Mouse (Mus musculus): ENCODE results near the gene Tnxb.

Tnxb gene

DNA sequence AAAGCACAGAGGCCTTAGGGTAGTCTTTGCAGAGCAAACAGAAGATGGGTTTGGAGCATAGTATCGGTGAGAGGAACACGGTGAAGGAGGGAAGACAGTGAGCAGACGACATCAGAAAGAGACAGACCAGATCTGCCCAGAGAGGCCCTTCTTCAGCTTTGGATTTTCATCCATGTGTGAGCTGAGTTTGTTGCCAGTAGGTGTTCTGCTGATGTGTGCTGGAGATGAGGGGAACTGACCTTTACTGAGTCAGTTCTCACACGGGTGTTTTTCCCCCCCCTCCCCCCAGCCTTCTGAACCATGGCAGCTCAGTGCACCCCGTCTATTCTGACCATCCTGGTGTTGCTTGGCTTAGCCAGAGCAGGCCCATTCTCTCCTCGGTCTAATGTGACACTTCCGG, at the start of gene Tnxb:
Gene Tnxb (plus strand): TSS at position 301 of the 400 bp plus-strand sequence.
- no peak for DNase-seq

DNA sequence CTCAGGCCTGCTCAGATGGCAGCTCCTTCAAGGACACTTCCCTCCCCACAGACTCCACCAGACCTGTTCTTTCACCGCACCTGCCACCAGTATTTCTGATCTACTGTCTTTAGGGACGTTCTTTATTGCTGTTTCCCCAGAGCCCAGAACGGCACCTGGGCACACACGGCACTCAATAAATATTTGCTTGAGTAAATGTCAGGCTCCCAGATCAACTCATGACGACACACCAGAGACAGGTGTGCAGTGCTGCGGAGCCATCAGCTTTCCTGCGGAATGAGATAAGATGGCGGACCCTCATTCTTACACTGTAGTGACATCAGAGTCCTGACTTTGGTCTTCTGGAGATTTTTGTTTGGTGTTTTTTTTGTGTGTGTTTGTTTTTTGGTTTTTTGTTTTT, 49.3 kb upstream of the Tnxb start:
- no peak for DNase-seq

DNA sequence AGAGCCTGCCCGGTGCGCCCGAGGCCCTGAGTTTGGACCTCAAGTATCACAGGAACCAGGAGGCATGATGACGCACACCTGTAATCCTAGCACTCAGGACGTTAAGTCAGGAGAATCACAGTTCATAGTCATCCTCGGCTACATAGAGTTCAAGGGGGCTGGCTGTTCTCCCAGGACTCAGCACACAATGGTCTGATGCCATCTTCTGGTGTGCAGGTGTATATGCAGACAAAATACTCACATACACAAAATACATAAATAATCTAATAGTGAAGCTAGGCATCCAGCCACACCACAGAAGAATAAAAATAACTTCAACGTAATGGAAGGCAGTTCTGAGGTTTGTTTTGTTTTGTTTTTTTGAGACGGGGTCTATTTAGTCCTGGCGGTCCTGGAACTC, 47.2 kb upstream of the Tnxb start:
- no peak for DNase-seq

DNA sequence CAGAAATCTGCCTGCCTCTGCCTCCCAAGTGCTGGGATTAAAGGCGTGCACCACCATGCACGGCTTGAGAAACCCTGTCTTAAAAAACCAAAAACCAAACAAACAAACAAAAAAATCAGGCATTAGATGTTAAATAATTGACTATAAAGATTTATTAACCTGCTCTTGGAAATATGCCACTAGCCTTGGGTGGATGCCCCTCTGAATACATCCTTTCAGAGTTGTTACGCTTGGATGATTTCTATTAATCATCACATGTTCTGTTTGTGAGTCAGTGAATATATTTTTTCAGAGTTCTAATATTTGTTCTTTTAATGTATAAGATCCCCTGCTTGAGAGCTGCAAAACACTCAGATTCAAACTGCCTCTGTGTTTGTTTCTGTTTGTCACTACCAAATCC, 45.4 kb upstream of the Tnxb start:
- DNase-seq, result no peak

DNA sequence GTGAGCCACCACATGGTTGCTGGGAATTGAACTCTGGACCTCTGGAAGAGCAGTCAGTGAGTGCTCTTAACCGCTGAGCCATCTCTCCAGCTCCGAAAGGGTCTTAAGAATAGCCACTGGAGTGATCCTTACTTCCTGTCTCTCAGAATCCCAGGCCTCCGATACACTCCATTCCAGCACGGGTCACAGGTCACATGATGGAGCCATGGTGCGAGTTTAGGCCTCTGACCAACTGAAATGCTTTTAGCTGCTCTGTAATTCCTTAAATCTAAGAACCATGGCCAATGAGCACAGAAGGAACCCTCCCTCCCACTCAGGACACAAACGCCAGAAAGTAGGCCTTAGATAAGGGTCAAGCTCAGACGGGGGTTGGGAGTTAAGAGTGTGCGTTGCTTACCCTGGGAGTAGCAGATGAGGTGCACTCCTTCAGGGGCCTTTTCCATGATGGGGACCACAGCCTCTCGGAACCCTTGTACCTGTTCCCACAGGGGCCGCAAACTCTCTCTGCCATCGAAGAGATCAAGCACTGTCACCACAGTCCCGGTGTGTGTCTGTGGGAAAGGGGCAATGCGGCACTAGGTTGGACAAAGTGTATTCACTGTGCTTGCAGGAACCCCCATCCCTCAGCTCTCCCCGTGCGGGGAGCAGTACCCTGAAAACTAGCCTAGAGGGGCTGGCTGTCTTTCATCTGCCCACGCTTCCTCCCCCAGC, 44.1 kb upstream of the Tnxb start:
- no peak for DNase-seq

DNA sequence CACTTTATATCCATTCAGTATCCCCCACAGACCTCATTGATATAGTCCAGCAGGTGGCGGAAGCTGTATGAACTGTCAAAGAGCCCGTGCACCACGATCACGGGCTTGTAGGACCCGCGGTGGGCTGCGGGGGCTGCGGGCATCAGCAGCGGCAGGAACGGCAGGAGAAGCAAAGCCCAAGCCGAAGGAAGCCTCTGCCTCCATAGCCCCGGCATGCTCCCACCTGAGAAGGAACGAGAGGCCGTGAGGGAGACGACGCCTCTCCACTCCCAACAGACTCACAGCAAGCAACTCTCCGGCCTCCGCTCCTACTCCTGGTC, 43.6 kb upstream of the Tnxb start:
- peak; percentile 69 for DNase-seq

DNA sequence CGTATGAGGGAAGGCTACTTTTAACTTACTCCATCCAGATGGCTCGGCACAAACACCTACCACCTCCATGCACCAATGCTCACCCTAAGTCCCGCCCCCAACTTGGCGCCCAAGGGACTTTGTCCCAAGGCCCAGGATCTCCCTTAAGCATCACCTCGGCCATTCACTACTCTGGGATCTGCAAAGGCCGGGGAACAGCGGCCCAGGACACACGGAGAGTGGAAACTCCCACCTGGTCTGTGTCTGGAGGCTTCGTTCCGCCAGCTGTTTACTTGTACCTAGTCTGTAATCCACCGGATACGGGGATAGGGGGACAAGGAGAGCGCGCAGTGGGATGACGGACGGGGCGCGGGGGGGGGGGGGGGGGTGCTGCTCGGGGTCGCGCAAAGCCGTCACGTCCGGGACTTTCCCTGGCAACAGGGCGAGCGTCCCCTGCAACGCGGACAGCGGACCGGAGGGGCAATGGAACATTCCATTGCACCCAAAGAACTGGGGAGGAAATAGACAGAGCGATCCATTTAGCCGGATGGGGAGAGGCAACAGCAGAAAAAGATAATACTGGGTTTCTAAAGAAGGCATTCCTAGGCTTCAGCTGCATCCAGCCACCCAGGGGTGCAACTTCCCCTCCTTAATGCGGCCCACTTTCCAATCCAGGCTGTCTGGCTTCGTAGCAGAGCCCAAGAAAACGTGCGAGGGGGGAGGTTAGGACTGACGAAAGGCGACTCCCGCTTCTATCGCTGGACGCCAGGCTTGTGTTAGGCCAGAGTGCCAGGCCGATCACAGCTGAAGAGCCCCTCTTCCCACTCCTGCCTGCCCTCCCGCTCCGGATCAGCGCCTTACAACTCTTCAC, 43.0 kb upstream of the Tnxb start:
- peak; percentile 96 for DNase-seq

DNA sequence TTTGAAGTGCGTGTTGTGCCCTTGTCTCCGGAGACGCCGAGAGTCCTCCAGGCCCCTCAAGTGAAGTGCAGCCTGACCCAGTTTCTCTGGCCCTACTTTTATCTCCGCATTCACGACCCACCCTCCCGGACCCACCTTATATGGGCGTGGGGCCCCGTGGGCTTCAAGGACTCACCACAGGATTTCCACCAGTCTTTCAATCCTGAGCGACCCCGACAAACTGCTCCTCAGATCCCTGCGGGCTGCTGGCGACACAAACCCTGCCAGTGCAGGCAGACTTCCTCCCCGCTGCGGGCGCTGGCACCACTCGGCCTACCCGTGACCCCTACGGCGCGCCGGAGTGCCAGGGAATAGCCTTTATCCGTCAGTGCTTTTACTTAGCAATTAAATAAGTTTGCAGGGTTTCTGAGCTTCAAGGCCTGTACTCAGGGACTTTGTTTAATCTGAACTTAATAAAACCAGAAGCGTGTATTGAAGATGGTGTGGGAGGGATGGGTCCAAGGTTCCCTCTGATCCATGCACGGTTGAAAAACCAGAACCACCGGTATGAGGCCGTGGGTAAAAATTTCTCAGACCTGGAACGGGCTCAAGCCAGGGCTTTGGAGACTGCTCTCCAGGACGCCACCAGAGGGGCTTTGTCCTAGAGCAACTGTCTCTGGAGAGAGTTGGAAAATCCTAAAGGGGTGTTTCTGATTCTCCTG, 42.2 kb upstream of the Tnxb start, which contains the start of gene Ppt2:
Gene Ppt2 (minus strand): TSS at position 568 of the 701 bp plus-strand sequence.
- DNase-seq, result peak; percentile 77

DNA sequence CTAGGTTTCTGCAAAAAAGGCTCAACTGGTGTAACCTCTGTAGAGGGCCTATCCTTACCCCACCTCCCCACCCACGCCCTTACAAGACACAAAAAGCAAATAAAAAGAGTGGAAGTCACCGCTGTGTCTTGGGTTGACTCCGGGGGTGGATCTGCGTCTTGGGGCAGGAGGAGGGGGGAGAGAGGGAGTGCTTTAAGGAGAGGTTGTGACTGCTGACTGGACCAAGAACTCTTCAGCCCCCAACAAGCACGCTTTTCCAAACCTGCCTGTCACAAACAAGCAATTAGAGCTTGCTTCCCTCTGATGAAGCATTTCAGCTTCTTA, 41.7 kb upstream of the Tnxb start:
- DNase-seq, result no peak

DNA sequence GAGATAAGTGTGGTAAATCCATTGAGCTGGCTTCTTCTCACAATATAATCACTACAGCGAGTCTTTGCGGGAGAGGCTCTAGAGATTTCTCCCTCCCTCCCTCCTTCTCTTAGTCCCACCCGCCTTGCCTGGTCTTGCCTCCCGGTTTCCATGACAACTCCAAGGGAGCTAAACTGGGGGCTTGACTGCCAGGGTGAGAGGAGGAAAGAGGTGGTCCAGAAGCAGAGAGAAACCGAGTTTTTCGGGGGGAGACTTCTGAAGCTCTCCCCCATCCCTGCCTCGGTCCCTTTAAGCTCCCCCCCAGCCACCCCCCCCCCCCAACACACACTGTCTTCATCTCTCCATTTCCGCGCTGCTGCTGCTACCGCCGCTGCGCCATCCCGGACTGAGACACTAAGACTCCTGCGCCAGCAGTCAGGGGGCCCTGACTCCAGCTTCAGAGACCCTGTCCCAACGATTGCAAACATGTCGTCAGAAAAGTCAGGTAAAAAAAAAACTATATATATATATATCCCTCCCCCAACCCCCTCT, 41.0 kb upstream of the Tnxb start, which contains the start of gene Prrt1:
Gene Prrt1 (plus strand): TSS at position 313 of the 531 bp plus-strand sequence.
- no peak for DNase-seq

DNA sequence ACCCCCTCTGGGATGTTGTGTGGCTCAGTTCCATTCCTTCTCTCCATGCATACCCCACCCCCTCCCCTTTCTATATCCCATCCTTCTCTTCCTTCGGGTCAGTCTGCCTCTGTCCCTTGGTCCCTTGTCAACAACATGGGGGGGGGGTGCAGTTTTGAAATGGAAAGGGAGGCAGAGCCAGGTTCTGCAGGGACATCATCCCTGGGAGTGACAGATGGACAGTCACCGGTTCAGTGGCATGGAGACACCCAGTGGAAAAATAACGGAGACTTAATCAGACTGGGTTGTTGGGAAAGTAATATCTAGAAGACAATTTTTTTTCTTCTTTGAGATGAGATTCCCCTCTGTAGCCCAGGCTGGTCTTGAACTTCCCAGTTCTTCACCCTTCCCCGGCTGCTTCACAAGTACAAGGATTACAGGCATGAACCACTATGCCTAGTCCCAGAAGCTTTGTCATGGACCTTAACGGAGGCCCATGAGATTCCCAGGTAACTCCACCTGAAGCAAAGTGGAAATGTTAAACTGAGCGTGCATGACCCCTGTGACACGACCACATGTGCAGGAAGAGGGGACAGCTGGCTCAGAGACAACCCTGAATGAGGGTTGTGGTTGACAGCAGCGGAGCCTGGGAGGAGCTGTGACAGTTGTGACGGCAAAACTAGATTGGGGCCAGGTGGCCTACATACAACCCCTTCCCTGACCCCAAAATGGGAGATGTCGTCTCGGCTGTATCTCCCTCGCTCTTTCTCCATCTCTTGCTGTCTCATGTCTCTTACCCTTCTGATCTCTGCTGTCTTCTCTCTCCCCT, 40.3 kb upstream of the Tnxb start:
- DNase-seq, result no peak

DNA sequence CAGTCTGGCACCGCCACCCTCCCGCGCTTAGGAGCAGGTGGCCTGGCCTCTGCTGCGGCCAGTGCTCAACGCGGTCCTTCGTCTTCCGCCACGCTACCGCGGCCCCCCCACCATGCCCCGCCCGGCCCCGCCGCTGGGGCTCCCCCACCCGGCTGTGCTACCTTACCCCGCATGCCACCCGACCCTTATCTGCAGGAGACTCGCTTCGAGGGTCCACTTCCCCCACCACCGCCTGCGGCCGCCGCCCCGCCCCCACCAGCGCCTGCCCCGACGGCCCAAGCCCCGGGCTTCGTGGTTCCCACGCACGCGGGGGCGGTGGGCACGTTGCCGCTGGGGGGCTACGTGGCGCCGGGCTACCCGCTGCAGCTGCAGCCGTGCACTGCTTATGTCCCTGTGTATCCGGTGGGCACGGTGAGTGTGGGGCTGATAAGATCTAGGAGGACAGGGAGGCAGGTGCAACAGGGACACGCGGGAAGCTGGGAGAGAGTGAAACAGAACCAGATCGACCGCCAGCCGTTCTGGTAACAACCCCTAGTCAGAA, 39.5 kb upstream of the Tnxb start:
- no peak for DNase-seq

DNA sequence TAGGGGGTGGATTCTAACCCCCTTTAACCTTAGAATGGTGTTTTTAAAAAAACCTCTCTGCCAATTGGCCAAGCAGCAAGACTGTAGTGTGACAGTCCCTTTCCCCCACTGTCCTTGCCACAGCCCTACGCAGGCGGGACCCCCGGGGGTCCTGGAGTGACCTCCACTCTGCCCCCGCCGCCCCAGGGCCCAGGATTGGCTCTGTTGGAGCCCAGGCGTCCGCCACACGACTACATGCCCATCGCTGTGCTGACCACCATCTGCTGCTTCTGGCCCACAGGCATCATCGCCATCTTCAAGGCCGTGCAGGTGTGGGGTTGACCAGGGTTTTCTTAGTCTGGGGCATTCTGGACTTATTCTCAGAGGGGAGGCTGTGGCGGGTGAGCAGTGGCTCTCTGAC, 38.7 kb upstream of the Tnxb start:
- DNase-seq, result no peak

DNA sequence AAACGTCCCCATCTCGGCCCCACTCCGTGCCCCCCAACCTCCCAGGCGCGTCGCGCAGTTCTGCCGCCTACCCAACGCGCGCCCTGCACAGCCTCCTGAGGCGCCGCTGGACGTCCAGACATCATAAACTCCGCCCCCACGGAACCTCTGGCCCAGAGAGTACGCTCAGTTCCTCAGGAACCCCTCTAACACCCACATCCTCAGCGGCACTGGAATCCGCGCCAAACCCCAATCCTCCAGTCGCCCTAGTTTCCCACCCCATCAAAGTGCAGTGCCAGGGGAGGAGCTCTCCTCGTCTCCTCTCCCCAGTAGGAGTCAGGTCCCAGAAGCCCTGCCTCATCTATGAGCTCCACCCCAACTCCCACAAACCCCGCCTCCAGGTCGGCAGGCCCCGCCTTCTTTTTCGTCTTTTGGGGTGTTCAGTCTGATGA, 38.1 kb upstream of the Tnxb start:
- peak; percentile 87 for DNase-seq

DNA sequence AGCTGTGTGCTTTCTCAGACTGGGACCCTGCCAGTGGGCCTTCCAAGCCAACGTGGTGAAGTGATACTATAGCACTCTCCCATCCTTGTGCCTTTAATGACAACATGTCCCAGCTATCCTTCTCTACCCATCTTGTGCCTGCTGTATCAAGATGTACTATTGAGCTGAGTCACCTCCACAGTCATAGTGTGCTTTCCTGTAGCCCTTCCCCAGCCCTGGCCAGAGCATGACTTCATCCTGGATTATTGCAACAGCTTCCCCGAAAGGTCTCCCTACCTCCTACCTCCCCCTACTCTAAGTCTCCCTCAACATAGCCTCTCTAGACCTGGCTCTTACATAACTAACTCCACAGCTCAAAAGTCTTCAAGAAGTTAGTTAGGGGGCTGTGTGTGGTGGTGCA, 34.7 kb upstream of the Tnxb start:
- no peak for DNase-seq

DNA sequence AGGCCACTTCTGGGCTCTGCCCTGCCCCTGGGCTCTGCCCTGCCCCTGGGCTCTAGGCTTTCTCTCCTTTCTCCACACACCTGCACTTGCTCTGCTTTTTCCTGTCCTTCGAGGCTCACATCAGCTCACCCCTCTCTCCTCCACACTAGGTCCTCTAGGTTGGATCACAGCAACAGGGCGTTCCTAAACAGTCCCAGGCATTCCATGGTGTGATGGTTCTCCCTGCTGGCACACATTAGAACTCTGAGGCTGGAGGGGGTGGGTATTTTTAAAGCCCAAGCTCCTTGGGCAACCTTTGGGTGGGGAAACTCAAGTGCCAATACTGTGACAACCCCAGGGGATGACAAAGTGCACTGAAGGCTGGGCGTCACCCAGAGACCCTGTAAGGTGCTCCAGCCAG, 32.9 kb upstream of the Tnxb start:
- no peak for DNase-seq

DNA sequence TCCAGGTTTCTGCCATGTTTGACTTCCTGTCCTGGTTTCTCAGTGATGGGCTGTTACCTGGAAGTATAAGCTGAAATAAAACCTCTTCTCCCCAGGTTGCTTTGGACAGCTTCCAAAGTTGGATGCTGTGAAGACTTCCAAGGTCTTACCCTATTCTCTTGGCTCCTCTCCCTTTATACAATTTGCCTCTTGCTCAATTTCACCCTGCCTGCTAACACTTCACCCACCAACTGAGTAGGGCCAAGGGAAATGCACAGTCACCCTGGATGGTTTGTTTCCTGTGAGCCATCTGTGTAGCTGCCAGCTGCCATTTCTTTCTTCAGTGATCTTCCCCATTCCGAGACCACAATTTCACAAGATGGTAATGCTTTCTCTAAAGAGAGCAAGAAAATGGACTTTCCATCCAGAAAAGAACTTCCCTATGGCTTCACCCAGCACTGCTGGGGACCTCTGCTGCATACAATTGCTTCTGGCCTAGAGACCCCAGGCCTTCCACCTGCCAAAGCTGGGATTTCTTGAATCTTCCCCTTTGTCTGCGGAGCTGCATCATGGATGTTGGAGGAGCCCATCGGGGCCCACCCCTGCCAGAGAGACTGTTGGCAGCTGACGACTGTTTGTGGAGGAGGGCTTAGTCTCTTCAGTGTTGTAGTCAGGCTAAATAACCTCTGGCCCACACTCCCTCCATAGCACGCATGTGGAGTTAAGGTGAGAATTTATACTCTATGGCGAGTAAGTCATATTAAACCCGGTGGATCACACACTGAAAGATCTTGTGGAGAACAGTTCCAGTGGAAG, 30.7 kb upstream of the Tnxb start:
- DNase-seq, result no peak

DNA sequence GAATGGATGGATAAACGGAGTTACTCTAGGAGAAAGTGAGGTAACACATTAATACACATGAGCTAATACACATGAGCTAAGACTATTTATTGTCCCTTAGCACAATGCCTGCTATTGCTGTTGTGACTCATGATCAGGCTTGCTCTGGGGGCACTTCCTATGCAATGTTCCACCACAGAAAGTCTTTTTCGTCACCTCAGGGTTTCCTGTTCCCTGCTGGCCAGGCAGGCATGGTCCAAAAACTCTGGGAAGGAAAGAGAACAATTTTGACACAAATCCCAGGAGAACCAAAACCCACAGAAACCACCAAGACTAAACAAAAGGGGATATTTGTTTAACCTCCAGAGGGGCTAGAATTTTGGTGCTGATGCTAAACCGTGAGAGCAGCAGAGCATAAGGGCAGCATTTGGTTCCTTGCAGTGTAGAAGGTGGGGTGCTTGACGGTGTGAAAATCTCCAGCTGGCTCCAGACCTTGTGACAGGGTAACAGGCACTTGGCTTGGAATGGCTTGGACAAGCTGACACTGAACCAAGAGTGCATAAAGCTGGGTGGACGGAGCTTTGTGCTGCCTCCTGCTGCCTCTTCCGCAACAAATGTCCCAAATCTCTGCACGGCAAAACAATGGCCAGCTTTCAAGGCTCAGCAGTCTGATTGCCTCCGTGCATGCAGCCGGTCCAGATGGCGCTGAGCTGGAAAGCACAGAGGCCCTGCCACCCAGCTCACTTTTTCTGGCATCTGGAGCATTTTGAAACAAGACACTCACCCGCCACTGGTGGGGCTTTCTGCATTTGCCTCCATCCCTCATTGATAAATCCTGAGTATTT, 29.3 kb upstream of the Tnxb start:
- peak; percentile 65 for DNase-seq

DNA sequence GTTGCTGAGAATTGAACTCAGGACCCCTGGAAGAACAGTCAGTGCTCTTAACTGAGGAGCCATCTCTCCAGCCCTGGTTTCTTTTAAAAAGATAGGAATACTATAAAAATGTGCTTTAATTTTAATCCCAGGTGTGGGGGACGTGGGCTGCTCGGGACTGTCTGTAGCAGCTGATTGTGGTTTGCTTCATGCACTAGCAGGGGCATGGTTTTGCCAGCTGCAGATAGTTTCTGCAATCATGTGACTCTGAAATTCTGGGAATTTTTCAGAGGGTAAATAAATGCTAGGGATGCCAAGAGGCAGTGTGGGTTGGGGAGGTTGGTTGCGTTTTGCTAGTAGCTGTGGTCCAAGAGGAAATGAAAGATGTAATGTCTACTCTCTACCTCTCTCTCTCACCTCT, 28.4 kb upstream of the Tnxb start:
- no peak for DNase-seq

DNA sequence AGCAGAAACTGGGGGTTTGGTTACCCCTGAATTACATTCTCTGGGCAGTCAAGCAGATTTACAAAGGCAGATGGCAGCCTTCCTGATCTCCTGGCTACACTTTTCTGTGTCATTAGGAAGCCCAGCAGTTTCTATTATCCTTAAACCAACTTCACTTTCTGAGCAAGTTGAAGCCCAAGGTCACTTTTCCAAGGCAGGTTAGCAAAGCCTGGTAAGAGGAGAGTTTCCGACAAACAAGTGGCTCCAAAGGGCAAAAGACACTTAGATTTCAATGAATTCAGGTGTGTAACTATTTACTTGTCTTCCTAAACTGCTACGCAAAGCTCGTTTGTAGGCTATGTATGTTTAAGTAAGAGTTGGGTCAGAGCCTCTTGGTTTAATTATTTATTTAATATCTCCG, 27.0 kb upstream of the Tnxb start:
- no peak for DNase-seq

DNA sequence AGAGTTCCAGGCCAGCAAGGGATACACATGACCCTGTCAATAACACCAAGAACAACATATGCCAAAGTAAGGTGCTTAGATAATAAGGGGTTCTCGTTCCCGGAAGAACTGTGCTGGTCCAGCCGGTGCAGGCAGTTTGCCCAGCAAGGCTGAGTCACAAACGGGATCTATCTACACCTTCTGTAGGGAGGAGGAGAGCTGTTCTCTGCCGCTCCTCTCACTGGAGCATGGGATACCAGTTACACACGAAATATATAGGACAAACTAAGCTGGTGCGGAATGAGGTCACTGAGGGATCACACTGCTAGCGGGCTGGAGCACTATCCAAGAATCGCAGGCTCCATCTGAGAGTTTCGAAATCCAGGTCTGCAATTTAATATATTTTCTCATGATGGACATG, 26.4 kb upstream of the Tnxb start:
- no peak for DNase-seq

Measured in kidney, postnatal 10 days (tissue).